Mouse (Mus musculus) intestine, postnatal 0 days (tissue): ENCODE results near the gene Dnajc3. TPM values are rescaled to one million over a fixed set of nuclear protein-coding genes. Genes with fewer than 3 reads are reported as not detected.

Experiments
- ATAC-seq: fragments of 200-750 bp; cut with Nextera tagmentation; 2 replicates; pipeline ENCODE4 v1.8.0; 2017; ENCODE audit warnings: mild to moderate bottlenecking, moderate TSS enrichment, moderate library complexity
- H3K27ac ChIP-seq: fragments of 300-500 bp; sonication (generic); 2 replicates; pipeline ENCODE4 v1.5.1; 2014; ENCODE audit warnings: mild to moderate bottlenecking, low read depth, low read length, moderate library complexity
- H3K27me3 ChIP-seq: fragments of 300-500 bp; sonication (generic); replicated peaks from 2 replicates; pipeline ENCODE4 v1.6.1; 2014; ENCODE audit warnings: low read length, mixed read lengths; ENCODE audit not compliant: control insufficient read depth, insufficient read depth
- H3K36me3 ChIP-seq: fragments of 300-500 bp; sonication (generic); 2 replicates; pipeline ENCODE4 v1.6.1; 2014; ENCODE audit warnings: mild to moderate bottlenecking, moderate library complexity; ENCODE audit not compliant: control insufficient read depth, insufficient read depth
- H3K4me1 ChIP-seq: fragments of 300-500 bp; sonication (generic); replicated peaks from 2 replicates; pipeline ENCODE4 v1.6.1; 2014; ENCODE audit warnings: antibody characterized with exemption, low read length, mixed read lengths; ENCODE audit not compliant: control insufficient read depth, insufficient read depth
- H3K4me2 ChIP-seq: fragments of 300-500 bp; sonication (generic); replicated peaks from 2 replicates; pipeline ENCODE4 v1.6.1; 2014; ENCODE audit warnings: low read depth, mild to moderate bottlenecking, moderate library complexity
- H3K4me3 ChIP-seq: fragments of 300-500 bp; sonication (generic); 2 replicates; pipeline ENCODE4 v1.5.1; 2014; ENCODE audit warnings: low read depth, low read length
- H3K9ac ChIP-seq: fragments of 300-500 bp; sonication (generic); 2 replicates; pipeline ENCODE4 v1.6.1; 2014; ENCODE audit warnings: mild to moderate bottlenecking, low read depth, low read length
- H3K9me3 ChIP-seq: fragments of 300-500 bp; sonication (generic); 2 replicates; pipeline ENCODE4 v1.6.1; 2016; ENCODE audit warnings: mixed run types; ENCODE audit not compliant: control insufficient read depth
- CTCF ChIP-seq: sonication (generic); IDR thresholded peaks from 2 replicates; pipeline ENCODE4 v1.5.1; 2016; ENCODE audit warnings: low read depth, mild to moderate bottlenecking, control low read depth, antibody characterized with exemption, moderate library complexity
- WGBS: fragments of 180-500 bp; shearing (Covaris S2); extraction: QIAGEN DNeasy Blood & Tissue Kit; methylation state at CpG from one replicate; pipeline ENCODE4 v1.1.7; 2014; 5-methylcytosine and 5-hydroxymethylcytosine counted together
- polyA plus RNA-seq: library from polyadenylated mRNA; unstranded; fragments of >200 nt; fragmentation: Nextera tagmentation; extraction: Ambion mirVana; gene quantifications from 2 replicates; pipeline ENCODE4 v1.2.1, GENCODE M21; 2015

Dnajc3 gene
- polyA plus RNA-seq, 1 experiment from 2014 or later: 38.1 TPM

DNA sequence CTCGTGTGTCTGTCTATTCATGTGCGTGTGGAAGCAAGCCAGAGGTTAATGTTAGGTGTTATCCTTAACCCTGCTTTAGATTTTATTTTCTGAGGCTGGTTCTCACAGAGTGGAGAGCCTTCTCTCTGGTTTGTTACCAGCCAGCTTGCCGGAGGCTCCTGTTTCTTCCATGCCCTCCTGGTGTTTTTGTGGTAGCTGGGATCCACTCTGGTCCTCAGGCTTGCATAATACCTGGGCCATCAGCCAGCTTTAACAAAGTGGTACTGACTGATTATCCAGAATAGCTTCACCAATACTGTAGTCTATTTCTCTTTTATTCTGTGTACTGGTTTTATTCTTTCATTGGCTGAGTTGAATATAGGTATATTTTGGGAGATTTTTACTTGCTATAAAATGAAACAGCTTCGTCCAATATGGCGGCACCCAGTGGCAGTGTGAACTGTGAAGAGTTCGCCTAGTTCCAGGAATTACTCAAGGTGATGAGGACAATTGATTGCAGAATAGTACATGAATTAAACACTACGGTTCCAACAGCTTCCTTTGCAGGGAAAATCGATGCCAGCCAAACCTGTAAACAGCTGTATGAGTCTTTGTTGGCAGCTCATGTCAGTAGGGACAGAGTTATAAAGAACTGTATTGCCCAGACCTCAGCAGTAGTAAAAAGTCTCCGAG is 14.3 kb downstream of the Dnajc3 start:
- H3K4me1 ChIP-seq: no peaks in the 10 kb centered on the region
- H3K4me2 ChIP-seq: no peak overlapping the region
- H3K27ac ChIP-seq: no peak overlapping the region
- no peak overlapping the region for H3K4me3 ChIP-seq
- no peak for TF ChIP-seq CTCF
- no peak for ATAC-seq
- no peaks in the 10 kb centered on the region for H3K27me3 ChIP-seq
- no peaks in the 10 kb centered on the region for H3K9me3 ChIP-seq
- whole genome bisulfite sequencing: 93% methylated on average over 9 of the region's 9 CpGs
- H3K36me3 ChIP-seq: peaks cover 23% of the 10 kb centered on the region
- no peak overlapping the region for H3K9ac ChIP-seq

DNA sequence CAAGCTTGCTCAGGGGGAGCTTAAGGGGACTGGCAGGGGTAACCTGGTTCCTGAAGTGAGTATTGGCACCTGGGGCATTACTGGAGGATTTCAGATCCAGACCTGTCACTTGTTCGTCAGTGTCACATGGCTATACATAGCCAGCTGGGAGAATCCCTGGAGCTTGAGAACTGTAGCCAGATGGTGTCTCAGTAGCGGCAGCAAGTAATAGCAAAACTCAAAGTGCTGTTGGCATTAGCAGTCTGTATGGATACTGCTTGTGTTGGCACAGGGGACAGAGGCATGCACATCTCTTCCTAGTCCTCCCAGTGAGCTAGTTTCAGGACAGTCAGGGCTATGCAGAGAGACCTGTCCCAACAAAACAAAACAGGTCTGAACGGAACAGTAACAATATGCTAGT is 20.2 kb downstream of the Dnajc3 start:
- no peak overlapping the region for H3K4me3 ChIP-seq
- no peak for ATAC-seq
- no peaks in the 10 kb centered on the region for H3K9me3 ChIP-seq
- no peak overlapping the region for H3K9ac ChIP-seq
- 92% methylated on average over 3 of the region's 3 CpGs for WGBS
- H3K27ac ChIP-seq: no peak overlapping the region
- H3K36me3 ChIP-seq: peaks cover 64% of the 10 kb centered on the region
- H3K4me2 ChIP-seq: no peak overlapping the region
- H3K27me3 ChIP-seq: no peaks in the 10 kb centered on the region
- H3K4me1 ChIP-seq: no peaks in the 10 kb centered on the region
- TF ChIP-seq CTCF: no peak

DNA sequence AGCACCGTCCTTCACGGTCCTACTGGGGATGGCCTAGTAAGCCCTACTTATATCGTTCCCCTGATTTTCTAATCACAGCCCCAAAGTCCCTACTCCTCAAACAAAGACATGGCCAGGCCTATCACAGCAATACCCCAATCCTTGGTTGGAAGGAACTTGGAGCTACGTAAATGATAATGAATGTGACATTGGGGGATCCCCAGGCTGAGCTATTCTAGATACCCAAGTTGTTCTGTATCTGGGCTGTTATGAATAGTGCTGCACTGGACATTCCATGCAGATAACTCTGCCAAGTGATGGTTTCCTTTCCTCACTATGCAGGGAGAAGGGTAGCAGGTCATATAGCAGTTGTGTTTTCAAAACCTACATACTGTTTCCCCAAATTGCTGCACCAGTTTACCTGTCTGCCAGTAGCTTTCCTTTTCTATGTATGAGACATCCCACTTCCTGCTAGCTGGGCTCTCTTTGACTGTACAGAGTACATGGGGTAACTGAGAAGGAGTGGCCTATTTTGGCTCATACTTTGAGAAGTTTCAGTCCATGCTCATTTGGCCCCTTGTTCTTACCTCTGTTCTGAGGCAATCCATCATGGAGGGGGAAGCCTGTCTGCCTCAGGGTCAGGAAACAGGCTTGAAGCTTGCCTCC is 27.7 kb downstream of the Dnajc3 start:
- 92% methylated on average over 4 of the region's 4 CpGs for WGBS
- no peaks in the 10 kb centered on the region for H3K4me1 ChIP-seq
- no peaks in the 10 kb centered on the region for H3K9me3 ChIP-seq
- no peak overlapping the region for H3K9ac ChIP-seq
- peaks cover 54% of the 10 kb centered on the region for H3K36me3 ChIP-seq
- no peak for ATAC-seq
- no peak overlapping the region for H3K4me3 ChIP-seq
- H3K27ac ChIP-seq: no peak overlapping the region
- H3K27me3 ChIP-seq: no peaks in the 10 kb centered on the region
- H3K4me2 ChIP-seq: no peak overlapping the region
- TF ChIP-seq CTCF: no peak

DNA sequence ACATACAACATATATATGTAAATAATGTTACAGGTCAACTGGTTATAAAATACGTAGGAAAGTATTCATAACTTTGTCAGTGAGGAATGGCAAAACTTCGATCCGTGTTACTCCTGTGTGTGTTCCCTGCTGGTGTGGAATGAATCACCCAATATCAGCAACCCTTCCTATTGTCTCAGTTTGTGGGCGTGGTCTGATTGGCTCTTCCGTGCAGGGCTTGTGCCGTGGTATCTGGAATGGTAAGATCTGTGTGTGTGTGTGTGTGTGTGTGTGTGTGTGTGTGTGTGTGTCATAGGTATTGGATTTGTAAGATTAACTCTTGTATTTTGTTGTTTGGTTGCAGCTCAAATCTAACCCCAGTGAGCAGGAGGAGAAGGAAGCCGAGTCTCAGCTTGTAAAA is 29.9 kb downstream of the Dnajc3 start:
- TF ChIP-seq CTCF: no peak
- WGBS: 76% methylated on average over 7 of the region's 7 CpGs
- H3K9ac ChIP-seq: no peak overlapping the region
- ATAC-seq: no peak
- peaks cover 53% of the 10 kb centered on the region for H3K36me3 ChIP-seq
- H3K4me2 ChIP-seq: no peak overlapping the region
- H3K27ac ChIP-seq: no peak overlapping the region
- no peaks in the 10 kb centered on the region for H3K27me3 ChIP-seq
- H3K4me3 ChIP-seq: no peak overlapping the region
- H3K4me1 ChIP-seq: no peaks in the 10 kb centered on the region
- no peaks in the 10 kb centered on the region for H3K9me3 ChIP-seq

DNA sequence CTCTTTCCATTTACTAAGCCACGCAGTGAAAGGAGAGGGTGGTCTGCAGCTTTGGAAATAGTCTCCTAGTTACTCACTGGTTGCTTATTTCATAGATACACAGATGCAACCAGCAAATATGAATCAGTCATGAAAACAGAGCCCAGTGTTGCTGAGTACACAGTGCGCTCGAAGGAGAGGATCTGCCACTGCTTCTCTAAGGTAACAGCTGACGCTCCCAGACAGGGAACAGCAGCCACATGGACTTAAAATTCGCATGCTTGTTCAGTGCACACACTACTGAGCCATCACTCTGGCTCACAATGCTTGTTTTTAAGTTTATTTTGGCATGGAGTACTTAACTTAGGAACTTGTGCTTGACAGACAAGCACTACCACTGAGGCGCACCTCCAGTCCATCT is 34.5 kb downstream of the Dnajc3 start:
- Histone ChIP-seq H3K36me3 (peaks cover 87% of the 10 kb centered on the region), H3K27me3 (no peaks in the 10 kb centered on the region), H3K9me3 (no peaks in the 10 kb centered on the region), H3K27ac (no peak overlapping the region), H3K9ac (no peak overlapping the region), H3K4me3 (no peak overlapping the region), H3K4me1 (no peaks in the 10 kb centered on the region), H3K4me2 (no peak overlapping the region)
- 97% methylated on average over 6 of the region's 6 CpGs for WGBS
- ATAC-seq: no peak
- no peak for TF ChIP-seq CTCF

DNA sequence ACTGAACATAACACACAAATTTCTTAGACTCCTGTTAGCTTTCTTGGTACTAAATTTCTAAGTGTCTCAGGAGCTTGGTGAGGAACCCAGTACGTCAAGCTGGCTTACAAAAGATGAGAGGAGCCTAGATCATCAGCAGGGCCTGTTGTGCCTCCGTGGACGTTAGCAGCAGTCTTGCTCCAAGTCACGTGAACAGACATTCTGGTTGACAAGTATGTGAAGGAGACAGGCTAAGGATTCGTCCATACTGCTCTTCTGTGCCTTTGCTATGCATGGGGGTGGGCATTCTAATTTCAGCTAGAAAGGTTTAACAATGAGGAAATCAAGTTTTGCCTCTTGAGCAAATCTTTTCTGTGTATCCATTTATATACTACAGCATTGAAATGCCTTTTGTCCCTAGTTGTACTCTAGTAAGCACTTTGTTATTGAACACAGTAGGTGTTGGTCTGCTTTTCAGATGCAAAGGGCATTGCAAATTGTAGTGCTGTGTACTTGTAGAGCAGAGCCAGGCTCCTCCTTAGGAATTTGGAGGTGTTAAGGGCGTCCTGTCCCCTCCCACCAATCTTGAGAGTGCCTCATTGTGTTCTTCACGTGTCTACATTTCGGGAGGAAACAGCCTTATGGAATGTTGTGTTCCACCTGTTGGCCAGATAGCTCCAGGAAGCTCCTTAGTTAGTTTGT is 39.5 kb downstream of the Dnajc3 start:
- no peaks in the 10 kb centered on the region for H3K27me3 ChIP-seq
- no peak overlapping the region for H3K4me3 ChIP-seq
- no peaks in the 10 kb centered on the region for H3K4me1 ChIP-seq
- TF ChIP-seq CTCF: no peak
- H3K9ac ChIP-seq: no peak overlapping the region
- H3K36me3 ChIP-seq: peaks cover 65% of the 10 kb centered on the region
- H3K9me3 ChIP-seq: no peaks in the 10 kb centered on the region
- no peak overlapping the region for H3K4me2 ChIP-seq
- no peak overlapping the region for H3K27ac ChIP-seq
- no peak for ATAC-seq
- 84% methylated on average over 8 of the region's 8 CpGs for WGBS
